Mouse (Mus musculus): Measurements from ENCODE around the gene Cep85l.

Cep85l gene

DNA sequence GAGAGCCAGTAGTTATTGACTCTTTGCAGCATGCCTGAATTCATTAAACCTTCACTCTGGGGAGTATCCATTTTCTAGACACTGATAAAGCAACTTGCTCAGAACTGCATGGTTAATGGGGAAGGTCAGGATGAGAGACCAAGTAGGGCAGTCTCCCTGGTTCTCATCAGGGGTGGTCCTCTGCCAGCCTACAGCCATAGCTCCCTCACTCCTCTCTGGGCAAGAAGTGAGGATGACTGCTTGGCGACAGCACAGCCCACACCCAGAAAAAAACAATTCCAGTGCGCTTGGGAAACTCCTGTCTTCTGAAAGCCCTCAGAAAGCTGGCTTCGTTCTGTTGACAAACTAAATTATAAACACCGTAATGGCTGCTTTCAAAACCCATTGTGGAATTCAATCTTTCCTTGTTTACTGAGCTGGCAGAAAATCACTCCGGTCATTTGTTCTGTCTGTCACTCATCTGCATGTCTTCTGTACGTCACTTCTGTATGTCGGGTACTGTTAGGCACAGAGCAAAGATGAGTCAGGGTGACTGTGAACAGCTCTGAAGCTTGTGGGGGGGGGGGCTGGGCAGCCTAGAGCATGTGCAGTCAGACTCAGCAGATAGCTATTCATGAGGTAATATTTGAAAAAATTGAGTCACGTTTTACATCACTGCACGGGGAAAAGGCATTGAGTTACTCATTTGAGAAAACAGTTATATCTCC is 15.3 kb upstream of the Cep85l start:
- DNase-seq (ENCODE audit: low spot score in 2 of 2): no peak

DNA sequence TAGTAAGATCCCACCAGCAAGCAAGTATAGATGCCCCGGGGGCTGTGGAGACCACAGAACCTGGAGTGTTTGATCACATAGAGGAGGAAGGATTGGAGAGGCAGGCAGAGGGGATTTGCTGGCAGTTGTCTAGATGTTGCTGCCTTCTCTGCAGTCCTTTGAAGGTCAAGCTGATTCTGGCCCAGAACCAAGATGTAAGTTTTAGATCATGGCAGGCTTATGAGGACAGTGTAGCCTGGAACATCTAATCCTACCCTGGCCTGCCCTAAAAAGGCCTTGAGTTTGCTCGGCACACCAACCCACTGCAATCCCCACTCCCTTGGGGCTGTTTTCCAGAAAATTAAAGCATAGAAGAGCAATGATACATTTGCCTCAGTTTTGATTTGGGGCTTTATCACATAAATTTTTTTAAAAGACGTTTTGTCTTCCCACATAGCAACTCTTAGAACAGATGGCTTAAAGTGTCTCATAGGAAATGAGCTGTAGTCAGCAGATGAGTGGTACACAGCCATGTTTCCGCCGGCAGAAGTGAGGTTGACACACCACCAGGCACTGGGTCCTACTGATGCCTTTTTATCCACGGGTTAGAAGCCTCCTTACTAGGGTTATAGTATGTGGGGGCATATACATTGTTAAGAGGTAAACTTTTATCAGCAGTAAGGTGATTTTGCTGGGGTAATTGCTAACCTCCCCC is 8.6 kb upstream of the Cep85l start:
- DNase-seq (ENCODE audit: low spot score in 2 of 2): no peak

DNA sequence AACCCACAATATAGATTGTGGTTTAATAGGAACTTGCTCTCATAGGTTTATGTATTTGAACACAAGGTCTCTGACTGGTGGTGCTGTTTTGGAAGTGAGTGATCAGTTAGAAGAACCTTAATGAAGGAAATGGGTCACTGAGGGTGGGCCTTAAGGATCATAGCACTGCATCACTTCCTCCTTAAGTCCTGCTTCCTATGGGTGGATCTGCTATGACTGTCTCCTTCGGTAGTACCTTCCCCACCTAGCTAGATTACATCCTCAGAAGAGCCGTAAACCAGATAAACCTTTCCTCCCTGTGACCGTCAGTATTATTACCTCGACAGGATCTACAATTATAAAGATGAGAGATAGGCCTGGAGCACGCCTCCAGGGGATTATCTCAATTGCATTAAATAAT is 5.7 kb upstream of the Cep85l start:
- no peak for DNase-seq (ENCODE audit: low spot score in 2 of 2)

DNA sequence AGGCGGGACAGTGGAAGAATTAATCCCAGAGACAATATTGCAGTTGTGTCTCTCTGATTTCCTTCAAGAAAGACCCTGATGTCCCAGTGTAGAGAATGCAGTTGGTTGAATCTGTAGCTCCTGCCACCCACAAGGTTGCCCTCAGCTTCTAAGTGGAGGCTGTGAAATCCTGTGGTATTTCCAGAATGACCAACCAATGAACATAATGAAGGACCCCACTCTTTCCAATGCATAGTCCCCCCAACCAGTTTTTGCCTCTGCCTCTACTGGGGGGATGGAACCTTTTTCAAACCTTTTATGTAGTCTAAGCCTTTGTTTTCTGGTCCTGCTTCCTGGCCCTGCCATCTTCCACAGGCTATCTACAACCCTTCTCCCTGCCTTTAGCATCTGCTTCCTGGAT is 5.1 kb upstream of the Cep85l start:
- DNase-seq (ENCODE audit: low spot score in 2 of 2): no peak

DNA sequence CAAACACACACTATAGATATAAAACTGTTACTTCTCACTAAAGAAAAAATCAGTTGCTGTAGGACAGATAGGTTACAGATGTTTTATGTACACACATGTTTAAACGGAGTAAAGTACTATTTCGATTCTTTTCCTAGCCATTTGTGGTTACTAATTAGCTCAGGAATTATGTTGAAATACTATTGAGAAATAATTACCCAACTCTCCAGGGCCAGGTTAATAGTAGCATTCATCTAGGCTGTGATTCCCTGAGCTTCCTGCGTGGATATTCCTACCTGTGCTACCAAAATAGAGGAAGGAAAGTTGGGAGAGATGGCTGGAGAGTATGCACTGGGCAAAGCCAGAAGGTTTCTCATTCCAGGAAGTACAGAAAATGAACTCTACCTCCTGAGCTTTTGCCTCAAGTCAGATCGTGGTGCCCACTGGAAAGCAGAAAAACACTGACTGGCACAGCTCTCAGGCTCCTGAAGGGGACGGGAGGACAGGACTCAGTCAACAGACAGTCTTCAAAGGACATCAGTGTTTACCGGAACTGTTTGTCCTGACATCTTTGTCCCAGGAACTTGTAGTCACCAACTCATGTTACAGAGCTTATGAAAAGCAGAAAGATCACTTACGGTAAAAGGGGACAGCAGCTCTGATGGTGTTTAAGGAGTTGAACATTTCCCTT is 3.1 kb upstream of the Cep85l start:
- DNase-seq (ENCODE audit: low spot score in 2 of 2): no peak

DNA sequence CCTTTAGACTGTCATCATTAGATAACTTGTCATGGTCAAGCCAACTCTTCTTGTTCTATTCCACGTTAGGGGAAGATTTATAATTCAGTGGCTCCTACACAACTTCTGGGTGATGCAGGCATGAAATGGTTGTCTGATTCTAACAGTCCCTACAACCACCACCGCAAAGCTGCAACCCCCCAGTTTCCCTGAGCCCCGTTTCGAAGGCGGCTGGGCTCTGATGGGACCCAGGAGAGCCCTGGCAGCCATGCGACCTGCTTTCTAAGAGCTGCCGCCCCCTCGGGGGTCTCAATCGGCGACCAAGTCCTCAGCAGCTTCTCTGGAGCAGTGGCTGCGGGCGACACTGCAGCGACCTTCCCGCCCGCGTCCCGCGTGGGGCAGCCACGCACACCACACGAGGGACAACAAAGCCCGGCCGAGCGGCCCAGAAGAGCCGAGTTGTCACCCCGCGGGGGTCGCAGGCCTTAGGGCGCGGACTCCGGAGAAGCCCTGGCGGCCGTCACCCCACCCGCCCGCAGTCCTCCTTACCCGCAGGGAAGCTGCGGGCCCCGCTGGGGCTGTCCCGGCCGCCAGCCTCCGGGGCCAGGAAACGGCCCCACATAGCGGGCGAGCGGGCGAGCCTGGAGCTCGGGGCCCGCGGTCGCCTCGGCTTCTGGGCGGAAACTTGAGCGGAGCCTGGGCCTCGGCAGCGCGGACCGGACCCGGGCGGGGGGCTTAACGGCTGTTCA is 602 bp downstream of the Cep85l start:
- DNase-seq (ENCODE audit: low spot score in 2 of 2): no peak

DNA sequence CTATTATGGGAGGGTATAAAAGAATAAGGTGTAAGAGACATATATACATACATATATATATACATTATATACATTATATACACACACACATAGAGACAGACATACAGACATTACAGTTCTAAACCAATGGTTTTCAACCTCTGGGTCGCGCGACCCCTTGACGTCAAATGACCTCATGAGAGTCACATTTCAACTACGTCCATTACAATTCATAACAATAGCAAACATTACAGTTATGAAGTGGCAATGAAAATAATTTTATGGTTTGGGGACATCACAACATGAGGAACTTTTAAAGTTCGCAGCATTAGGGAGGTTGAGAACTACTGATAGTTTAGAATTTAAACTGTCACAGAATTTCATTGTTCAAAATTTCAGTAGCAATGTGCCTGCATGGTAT is 1.5 kb downstream of the Cep85l start:
- DNase-seq (ENCODE audit: low spot score in 2 of 2): no peak

DNA sequence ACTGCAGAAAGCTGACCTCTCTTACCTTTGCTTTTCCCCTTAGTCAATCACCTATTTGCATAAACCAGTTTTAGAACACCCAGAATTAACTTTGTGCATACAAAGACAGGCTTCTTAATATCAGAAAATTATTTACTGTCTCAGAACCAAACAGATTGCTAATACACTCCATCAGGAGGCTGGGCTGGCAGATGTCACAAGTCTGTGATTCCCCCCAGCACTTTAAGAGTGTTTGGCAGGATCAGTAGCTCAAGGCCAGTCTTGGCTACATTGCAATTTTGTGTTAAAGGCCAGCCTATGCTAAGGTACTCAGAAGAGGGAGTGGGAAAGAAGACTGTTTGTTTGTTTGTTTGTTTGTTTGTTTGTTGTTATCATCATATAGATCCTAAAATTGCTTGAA is 2.7 kb downstream of the Cep85l start:
- DNase-seq (ENCODE audit: low spot score in 2 of 2): no peak

DNA sequence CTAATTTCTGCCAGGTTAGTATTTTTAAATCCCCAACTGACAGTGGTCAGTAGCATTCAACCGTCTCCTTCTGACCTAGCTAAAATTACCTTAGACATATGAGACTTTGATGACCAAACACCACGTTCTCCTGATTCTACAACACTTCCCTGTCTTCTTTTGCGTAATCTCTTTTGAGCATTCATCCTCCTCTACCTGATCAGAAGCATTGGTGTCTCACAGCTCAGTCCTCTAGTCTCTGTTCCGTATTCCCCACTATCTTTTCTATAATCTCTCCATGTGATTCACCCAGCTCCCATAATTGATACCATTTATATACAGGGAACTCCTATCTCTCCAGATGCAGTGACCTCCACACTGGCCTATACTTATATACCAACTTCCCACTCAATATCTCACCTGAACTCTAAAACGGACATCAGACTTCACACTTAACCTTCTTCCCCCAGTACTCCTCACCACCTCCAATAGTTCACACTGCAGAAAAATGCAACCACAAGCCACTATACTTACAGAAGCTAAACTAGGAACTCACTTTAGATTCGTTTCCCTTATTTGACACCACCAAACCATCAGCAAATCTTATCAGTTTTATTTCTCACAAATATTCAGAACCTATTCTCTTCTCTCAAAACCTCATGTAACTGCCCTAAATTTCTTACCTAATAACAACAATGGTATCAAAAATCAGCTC is 5.7 kb downstream of the Cep85l start:
- DNase-seq (ENCODE audit: low spot score in 2 of 2): no peak

DNA sequence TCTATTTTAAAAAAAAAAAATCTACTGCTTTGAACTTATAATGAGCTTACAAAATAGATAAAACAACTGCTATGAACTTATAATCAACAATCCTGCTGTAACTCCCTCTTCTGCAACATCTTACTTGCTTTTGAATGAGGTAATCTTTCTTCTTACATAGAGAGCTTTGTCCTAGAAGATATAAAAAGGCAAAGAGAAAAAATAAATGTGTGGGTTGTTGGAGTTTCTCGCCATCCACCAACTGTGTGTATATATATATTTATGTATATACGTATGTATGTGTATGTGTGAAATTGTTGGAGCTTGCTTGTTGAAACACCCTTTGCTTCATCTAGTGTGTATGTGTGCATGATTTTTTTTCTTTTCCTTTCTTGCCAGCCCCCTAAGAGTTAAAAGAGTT is 12.5 kb downstream of the Cep85l start:
- no peak for DNase-seq (ENCODE audit: low spot score in 2 of 2)

DNA sequence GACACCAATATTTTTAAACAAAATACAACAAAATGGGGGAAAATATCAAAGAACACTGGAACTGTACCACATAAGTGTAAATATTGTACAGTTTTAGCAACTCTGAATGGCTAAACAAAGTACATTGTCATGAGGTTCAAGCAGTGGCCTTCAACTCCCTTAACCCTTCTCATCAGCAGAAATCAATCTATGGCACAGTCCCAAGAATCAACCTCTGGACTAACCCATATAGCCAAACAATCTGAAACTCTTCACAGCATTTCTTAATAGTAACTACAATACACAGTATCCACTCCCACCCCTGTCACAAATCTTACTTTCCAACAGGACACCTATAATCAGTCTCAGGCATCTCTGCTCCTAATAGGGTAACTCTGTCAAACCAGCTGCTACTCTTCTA is 15.4 kb downstream of the Cep85l start:
- DNase-seq (ENCODE audit: low spot score in 2 of 2): no peak

DNA sequence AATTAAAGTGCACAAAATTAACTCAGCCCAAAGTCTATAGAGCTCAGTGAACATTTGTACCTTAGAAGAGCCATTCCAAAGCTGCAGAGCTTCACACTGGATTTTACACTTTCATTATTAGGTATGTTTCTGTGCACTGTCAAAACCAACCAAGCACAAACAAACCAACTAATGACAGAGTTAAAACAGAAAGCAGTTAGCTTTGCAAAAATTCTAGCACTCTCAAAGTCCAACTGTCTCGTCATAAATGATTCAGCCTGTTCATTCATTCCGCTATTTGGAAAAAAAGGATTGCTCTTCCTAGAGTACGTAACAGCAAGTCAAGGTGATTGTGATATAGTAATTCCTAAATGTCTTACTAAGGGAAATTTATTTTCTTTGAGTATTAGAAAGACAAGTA is 20.7 kb downstream of the Cep85l start:
- DNase-seq (ENCODE audit: low spot score in 2 of 2): no peak

DNA sequence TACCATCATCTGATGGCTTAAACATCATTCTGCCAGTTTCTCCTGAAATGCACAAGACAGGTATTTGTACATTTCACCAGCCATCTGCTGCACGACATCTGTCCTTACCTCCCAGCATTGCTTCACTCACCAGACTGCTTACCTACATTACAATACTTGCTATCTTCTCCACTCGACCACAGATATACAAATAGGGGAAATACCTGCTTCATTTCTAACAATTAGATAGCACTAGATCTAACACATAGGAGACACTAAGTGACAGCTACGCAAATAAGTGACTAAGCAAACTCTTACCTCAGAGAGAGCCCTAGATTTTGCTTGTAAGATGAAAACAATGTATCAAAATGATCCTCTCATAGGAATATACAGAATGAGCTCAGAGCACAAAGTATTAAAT is 26.1 kb downstream of the Cep85l start:
- DNase-seq (ENCODE audit: low spot score in 2 of 2): no peak

DNA sequence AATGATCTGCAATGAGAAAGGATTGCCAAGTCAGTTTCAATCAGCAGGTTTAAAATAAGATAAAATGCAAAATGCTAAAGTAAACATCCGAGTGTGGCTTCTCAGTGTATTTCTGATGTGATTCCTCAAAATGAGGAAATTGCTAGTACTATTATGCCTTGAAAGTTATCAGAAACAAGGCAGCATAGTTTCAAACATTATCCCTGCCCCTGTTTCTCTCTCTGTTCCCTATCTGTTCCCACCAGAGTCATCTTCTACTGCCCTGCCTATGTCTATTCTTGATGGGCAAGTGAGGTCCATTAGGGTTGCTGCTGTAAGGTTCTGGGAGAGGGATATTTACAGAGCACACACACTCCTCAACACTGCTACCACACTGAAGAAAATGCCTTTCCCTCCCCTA is 30.5 kb downstream of the Cep85l start:
- no peak for DNase-seq (ENCODE audit: low spot score in 2 of 2)

DNA sequence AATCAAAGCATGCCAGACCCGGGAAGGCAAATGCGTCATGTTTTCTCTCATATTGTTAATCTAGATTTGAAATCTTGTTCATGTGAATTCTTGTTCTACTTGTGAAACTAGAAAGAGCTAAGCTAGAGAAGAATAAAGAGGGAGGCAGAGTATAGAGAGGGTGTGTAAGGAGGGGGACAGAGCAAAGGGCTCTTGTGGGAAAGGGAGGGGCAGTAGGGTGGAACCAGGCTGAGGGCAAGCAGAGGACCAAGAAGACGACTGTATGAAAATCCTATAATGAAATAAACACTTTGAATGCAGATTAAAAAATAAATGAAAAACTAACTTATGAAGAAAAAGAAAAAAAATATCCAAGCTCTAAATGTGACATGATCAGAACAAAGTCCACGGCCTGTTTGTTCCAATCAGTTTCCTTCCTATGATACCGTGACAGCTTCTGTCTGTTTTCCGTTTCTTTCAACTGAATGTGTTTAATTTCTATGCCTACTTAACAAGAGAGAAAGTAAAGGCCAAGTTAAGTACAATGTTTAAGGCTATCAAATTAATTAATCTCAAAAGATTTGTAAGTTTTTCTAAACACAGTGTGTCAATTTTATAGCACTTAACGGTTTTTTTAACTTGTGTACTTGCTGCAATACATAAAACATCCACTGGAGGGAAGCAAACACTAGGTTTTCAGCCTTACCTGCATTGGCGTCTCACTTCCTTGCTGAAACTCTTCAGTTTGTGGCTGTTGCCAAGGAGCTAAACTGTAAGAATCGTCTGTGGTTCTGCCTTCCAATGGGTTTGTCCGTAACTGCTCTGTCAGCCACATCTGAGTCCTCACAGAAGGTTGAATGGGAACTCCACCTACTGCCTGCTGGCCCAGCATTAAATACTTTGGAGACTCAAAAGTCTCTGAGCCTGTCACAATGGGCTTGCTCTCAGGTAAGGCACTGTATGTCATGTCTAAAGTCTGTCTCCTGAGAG is 31.7 kb downstream of the Cep85l start:
- DNase-seq (ENCODE audit: low spot score in 2 of 2): peak; percentile 22 to 46

DNA sequence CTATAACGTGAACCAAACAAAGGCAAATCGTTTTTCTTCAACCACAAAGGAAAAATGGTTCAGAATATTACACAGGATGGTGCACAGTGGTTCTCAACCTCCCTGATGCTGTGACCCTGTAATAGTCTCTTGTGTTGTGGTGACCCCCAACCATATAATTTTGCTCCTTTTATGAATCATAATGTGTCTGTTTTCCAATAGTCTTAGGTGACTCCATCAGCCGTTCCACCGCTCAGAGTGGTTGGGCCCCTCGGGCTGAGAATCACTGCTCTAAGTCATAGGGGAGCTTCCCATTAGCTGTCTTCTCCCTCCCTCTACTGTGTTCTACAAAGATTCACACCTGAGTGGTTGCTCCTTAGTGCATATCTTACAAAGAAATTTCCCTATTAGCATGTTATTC is 32.8 kb downstream of the Cep85l start:
- DNase-seq (ENCODE audit: low spot score in 2 of 2): no peak

DNA sequence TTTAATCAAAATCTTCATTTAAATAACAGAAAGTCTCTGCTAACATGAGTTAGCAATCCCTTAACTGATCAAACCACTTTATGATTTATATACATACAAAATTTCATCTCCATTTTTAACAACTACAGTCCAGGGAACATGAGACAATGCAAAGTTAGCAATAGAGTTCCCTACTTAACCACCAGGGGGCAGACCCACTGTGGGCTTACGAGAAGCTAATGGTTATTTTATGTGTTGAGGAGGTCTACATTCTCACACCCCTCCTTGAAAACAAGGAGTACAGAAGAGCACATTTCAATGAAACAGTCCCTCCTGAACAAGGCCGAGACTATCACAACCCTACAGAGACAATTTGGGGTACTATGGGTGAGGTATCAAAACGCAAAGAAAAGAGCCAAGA is 33.2 kb downstream of the Cep85l start:
- peak in 1 of 2 experiments; percentile 13 for DNase-seq (ENCODE audit: low spot score in 2 of 2)

DNA sequence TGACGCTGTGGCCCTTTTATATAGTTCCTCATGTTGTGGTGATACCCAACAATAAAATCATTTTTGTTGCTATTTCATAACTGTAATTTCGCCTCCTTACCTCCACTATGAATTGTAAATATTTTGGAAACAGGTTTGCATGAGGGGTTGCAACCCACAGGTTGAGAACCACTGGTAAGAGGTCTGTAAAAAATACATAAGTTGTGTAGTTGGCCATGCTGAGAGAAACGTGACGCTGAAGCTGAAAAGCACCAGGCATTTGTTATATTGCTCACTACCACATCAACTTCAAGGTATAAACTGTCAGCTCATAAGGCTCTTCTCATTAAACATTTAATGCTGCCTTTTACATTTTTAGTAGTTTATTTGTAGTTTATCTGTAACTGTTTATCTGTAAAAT is 34.2 kb downstream of the Cep85l start:
- no peak for DNase-seq (ENCODE audit: low spot score in 2 of 2)

DNA sequence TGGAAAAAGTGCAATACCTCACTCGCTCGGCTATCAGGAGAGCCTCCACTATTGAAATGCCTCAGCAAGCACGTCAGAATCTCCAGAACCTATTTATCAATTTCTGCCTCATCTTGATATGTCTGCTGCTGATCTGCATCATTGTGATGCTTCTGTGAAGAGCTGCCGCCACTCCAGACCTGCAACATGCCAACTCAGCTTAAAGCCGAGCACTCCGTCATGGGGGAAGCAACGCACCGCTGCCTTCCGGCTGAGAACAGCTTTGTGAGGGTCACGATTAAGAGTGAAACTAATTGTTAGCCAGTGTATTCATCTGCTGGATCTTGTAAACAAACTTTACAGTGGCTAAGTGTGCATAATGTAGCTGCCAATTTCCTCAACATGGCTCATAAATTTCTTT is 35.9 kb downstream of the Cep85l start:
- no peak for DNase-seq (ENCODE audit: low spot score in 2 of 2)

DNA sequence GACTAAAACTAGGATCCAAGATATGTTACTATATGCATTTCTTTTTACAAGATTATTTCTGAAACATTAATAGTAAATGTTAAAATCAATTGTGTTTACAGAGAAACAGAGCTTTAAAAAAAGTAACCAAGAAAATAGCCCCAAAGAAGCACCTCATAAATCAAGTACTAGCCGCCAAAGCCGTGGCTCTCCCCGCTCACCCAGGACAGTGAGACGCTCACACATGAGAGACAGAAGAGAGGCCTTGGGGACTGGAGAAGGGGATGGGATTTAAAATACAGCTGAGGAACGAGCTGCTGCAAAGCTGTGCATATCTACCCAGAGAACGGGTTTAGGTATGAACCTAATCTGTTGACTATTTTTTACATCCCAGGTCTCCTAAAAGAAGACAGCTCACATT is 36.4 kb downstream of the Cep85l start:
- no peak for DNase-seq (ENCODE audit: low spot score in 2 of 2)

All from urinary bladder, postnatal 36 days (tissue).